Mouse (Mus musculus) liver, postnatal 0 days (tissue): Measurements from ENCODE around the gene Gm36176.

ENCODE experiments used
- CTCF ChIP-seq: sonication (generic); IDR thresholded peaks from 2 replicates; pipeline ENCODE4 v1.5.1; 2016; ENCODE audit warnings: antibody characterized with exemption, low read depth
- EP300 ChIP-seq: IDR thresholded peaks from 2 replicates; pipeline ENCODE4 v1.6.1; 2016; ENCODE audit warnings: antibody characterized with exemption, low read depth, mild to moderate bottlenecking

GRCm38 (mm10) chr10:77818523-77818922 lies 28.1 kb upstream of the Gm36176 start:
- TF ChIP-seq CTCF (no peak), EP300 (no peak)
